Mouse (Mus musculus) forebrain, embryonic 14.5 days (tissue): Measurements from ENCODE around the gene Ucp2. TPM values are rescaled to one million over a fixed set of nuclear protein-coding genes. Genes with fewer than 3 reads are reported as not detected.
A peak's percentile ranks its signal among the peaks of the same experiment; 100 is the strongest.

ENCODE experiments used
- ATAC-seq: fragments of 200-750 bp; cut with Nextera tagmentation; 2 replicates; pipeline ENCODE4 v1.8.0; 2017; ENCODE audit warnings: mild to moderate bottlenecking, moderate library complexity
- DNase-seq: peaks from one replicate; pipeline ENCODE4 v3.0.0-alpha.2; 2015; ENCODE audit warnings: low spot score
- H3K27ac ChIP-seq: fragments of 300-500 bp; sonication (generic); 2 replicates; pipeline ENCODE4 v1.5.1; 2014; ENCODE audit warnings: low read depth, mild to moderate bottlenecking, control low read depth, low read length, moderate library complexity
- H3K27me3 ChIP-seq: fragments of 300-500 bp; sonication (generic); replicated peaks from 2 replicates; pipeline ENCODE4 v1.6.1; 2014; ENCODE audit warnings: low read length, control low read depth, mixed read lengths; ENCODE audit not compliant: control insufficient read depth, insufficient read depth
- H3K36me3 ChIP-seq: fragments of 300-500 bp; sonication (generic); 2 replicates; pipeline ENCODE4 v1.6.1; 2014; ENCODE audit warnings: low read length, control low read depth; ENCODE audit not compliant: control insufficient read depth, insufficient read depth
- H3K4me1 ChIP-seq: fragments of 300-500 bp; sonication (generic); 2 replicates; pipeline ENCODE4 v1.6.1; 2014; ENCODE audit warnings: antibody characterized with exemption, low read length, control low read depth; ENCODE audit not compliant: control insufficient read depth, insufficient read depth
- H3K4me2 ChIP-seq: fragments of 300-500 bp; sonication (generic); 2 replicates; pipeline ENCODE4 v1.6.1; 2014; ENCODE audit warnings: mild to moderate bottlenecking, control low read depth, low read length
- H3K4me3 ChIP-seq: fragments of 300-500 bp; sonication (generic); 2 replicates; pipeline ENCODE4 v1.5.1; 2014; ENCODE audit warnings: low read depth, low read length, control low read depth
- H3K9ac ChIP-seq: fragments of 300-500 bp; sonication (generic); 2 replicates; pipeline ENCODE4 v1.6.1; 2014; ENCODE audit warnings: mild to moderate bottlenecking, low read length, control low read depth, moderate library complexity
- H3K9me3 ChIP-seq: fragments of 300-500 bp; sonication (generic); replicated peaks from 2 replicates; pipeline ENCODE4 v1.6.1; 2016; ENCODE audit warnings: low read length, control low read depth, mixed read lengths; ENCODE audit not compliant: control insufficient read depth
- WGBS: fragments of 180-500 bp; shearing (Covaris S2); extraction: QIAGEN DNeasy Blood & Tissue Kit; methylation state at CpG from one replicate; pipeline ENCODE4 v1.1.7; 2014; 5-methylcytosine and 5-hydroxymethylcytosine counted together
- polyA plus RNA-seq: library from polyadenylated mRNA; unstranded; fragments of >200 nt; fragmentation: Nextera tagmentation; extraction: Ambion mirVana; gene quantifications from 2 replicates; pipeline ENCODE4 v1.2.1, GENCODE M21; 2014

Gene Ucp2
- polyA plus RNA-seq, 1 experiment from 2014 or later = 42.5 TPM

DNA sequence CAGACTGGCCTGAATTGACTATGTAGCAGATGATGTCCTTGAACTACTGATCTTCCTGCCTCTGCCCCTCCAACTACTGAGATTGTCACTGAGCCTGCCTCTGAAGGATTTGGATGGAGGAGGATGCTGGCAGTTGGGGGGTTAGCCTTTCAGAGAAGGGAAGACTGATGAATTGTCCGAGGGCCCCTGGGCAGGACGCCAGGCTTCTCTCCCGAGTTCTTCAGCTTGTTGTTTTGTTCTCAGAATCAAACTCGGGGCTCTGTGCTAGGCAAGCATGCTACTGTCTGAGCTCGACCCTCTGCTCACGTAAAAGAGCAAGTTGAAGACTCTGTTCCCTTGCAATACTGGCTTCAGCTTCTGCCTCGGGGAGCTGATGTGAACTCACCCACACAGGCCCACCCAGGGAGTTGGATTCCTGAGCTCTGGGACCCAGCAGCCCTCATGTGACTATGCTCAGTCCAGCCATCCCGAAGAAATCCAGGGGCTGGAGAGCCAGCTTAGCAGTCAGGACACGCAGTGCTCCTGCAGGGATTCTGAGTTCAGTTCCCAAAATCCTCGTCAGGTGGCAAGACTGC, 4.6 kb upstream of the Ucp2 start:
- 14% methylated on average over 10 of the region's 10 CpGs for WGBS
- Histone ChIP-seq H3K36me3 (no peaks in the 10 kb centered on the region), H3K4me1 (peaks cover 12% of the 10 kb centered on the region; the same call in 1 of the 2 replicates), H3K4me2 (no peak overlapping the region), H3K4me3 (no peak overlapping the region), H3K9me3 (no peaks in the 10 kb centered on the region), H3K9ac (peak overlapping the region; percentile 32), H3K27ac (peak overlapping the region; percentile 27; the same call in 1 of the 2 replicates), H3K27me3 (no peaks in the 10 kb centered on the region)
- DNase-seq (peak; percentile 60), ATAC-seq (peak; percentile 65)

DNA sequence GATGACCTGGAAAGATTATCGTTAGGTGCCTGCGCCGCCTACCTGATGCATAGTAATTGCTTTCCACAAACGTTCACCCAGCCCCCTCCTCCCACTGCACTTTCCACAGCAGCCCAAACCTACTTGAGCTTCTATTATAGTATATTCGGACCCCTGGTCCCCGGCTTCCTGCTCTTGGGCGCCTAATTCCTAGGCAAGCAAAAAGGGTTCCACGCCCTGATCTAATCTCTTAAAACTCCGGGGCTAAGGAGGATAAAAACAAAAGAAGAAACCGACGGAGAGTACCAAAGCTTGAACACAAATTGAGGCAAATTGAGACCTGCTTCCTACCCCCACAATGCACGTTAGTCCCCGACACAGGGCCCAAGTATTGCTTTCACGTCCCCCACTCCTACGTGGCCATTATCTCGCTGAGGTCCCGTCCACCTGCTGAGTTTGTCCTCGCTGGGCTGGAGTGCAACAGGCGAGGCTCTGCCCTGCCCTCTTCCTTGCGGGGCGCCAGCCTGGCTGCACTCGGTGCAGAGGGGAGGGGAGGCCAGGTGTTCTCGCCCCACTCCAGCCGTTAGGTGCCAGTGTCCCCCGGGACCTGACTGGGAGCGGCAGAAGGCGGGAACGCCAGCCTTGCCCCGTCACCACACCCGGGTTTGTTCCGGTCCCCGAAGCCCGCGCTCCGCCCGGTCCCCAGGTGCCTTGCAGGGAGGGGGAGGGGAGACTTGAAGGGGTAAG, 583 bp upstream of the Ucp2 start:
- ATAC-seq = peak; percentile 16; the same call in 1 of the 2 replicates
- H3K9ac ChIP-seq = peak overlapping the region; percentile 51
- DNase-seq = no peak
- H3K9me3 ChIP-seq = no peaks in the 10 kb centered on the region
- H3K4me3 ChIP-seq = peak overlapping the region; percentile 32
- H3K4me2 ChIP-seq = peak overlapping the region; percentile 69
- H3K27me3 ChIP-seq = no peaks in the 10 kb centered on the region
- 3% methylated on average over 35 of the region's 36 CpGs for WGBS
- H3K27ac ChIP-seq = no peak overlapping the region
- H3K36me3 ChIP-seq = no peaks in the 10 kb centered on the region
- peaks cover 23% of the 10 kb centered on the region; the same call in 1 of the 2 replicates for H3K4me1 ChIP-seq

DNA sequence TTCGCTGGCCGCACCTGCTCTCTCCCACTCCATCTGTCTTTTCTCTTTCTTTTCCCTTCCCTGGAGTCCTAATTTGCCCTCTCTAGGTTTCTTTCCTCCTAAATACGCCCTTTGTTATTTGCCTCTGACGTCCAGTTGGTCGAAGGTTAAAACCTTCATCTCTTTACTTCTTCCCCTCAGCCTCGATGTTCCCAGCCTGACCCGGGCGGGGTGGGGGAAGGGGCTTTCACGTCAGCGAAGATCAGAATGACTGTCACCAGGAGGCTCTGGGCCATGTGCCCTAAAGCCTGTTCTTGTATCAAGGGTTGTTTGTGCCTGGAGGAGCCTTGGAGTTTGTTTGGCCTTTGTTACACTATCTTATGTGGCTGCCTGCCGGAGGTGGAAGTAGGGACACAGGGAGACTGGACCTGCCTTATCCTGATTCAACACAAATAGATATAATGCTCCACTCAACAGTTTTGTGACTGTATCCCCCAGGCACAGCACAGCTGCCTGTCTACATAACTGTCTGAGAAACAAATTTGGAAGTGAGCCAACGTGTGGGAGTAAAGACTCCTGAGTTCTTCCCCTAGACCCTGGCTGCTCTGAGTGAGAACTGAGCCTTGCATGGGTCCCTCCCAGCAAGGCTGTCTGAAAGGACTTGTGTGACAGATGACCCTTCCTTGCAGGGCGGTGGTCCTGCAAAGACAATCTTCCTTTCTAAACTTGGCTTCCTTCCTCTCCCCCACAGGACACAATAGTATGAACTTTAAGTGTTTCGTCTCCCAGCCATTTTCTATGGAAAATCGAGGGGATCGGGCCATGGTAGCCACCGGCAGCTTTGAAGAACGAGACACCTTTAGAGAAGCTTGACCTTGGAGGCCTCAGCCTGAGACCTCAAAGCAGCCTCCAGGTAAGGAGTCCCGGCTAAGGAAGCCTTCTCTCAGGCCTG, 612 bp downstream of the Ucp2 start:
- Histone ChIP-seq H3K4me3 (peak overlapping the region; percentile 32), H3K9me3 (no peaks in the 10 kb centered on the region), H3K9ac (peak overlapping the region; percentile 51; the same call in 1 of the 2 replicates), H3K27ac (no peak overlapping the region), H3K4me1 (peaks cover 20% of the 10 kb centered on the region; the same call in 1 of the 2 replicates), H3K27me3 (no peaks in the 10 kb centered on the region), H3K4me2 (peak overlapping the region; percentile 69), H3K36me3 (no peaks in the 10 kb centered on the region)
- DNase-seq = peak; percentile 72
- WGBS = 42% methylated on average over 19 of the region's 19 CpGs
- ATAC-seq = peak; percentile 26; the same call in 1 of the 2 replicates

DNA sequence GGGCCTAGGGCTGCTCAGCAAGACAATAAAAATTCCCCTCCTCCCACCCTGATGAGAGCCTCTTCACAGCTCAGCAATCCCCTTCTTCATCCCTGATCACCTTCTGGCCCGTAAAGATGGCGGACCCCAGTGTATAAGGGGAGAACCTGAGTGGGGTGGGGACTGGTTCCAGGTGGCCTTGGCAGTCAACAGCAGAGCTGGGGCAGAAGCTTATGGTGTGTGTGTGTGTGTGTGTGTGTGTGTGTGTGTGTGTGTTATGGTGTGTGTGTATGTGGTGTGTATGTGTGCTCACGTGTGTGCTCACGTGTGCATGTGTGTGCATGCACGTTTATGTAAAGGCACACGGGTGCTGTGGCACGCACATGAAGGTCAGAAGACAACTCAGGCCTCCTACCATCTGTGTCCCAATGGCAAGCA, 1.3 kb downstream of the Ucp2 start:
- Histone ChIP-seq H3K27ac (no peak overlapping the region), H3K36me3 (no peaks in the 10 kb centered on the region), H3K27me3 (no peaks in the 10 kb centered on the region), H3K4me1 (peaks cover 20% of the 10 kb centered on the region; the same call in 1 of the 2 replicates), H3K9ac (no peak overlapping the region), H3K4me3 (no peak overlapping the region), H3K9me3 (no peaks in the 10 kb centered on the region), H3K4me2 (0 out of 2 replicates have a peak overlapping the region, but pooled peaks have one; percentile 69)
- DNase-seq (no peak), ATAC-seq (no peak)
- 97% methylated on average over 7 of the region's 7 CpGs for WGBS

DNA sequence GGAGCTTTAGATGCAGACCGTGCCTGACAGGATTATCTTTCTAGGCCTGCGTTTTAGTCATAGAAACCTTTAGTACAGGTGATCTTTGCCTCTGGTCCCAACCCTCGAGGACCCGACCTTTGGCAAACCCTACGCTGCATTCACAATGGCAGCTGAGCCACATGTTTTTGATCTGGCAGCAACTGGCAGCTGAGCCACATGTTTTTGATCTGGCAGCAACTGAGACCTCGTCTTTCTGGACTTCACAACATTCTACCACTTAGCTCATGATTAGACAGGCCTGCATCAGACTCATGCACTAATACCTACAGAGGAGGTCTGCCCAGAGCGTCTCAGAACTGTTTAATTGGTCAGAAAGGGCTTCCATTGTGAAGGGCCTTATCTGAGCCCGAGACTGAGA, 1.9 kb downstream of the Ucp2 start:
- DNase-seq = peak; percentile 13
- Histone ChIP-seq H3K9me3 (no peaks in the 10 kb centered on the region), H3K27ac (peak overlapping the region; percentile 64), H3K9ac (peak overlapping the region; percentile 21; the same call in 1 of the 2 replicates), H3K4me3 (no peak overlapping the region), H3K36me3 (no peaks in the 10 kb centered on the region), H3K4me2 (peak overlapping the region; percentile 26), H3K27me3 (no peaks in the 10 kb centered on the region), H3K4me1 (peaks cover 20% of the 10 kb centered on the region; the same call in 1 of the 2 replicates)
- ATAC-seq = no peak
- 47% methylated on average over 8 of the region's 8 CpGs for WGBS

DNA sequence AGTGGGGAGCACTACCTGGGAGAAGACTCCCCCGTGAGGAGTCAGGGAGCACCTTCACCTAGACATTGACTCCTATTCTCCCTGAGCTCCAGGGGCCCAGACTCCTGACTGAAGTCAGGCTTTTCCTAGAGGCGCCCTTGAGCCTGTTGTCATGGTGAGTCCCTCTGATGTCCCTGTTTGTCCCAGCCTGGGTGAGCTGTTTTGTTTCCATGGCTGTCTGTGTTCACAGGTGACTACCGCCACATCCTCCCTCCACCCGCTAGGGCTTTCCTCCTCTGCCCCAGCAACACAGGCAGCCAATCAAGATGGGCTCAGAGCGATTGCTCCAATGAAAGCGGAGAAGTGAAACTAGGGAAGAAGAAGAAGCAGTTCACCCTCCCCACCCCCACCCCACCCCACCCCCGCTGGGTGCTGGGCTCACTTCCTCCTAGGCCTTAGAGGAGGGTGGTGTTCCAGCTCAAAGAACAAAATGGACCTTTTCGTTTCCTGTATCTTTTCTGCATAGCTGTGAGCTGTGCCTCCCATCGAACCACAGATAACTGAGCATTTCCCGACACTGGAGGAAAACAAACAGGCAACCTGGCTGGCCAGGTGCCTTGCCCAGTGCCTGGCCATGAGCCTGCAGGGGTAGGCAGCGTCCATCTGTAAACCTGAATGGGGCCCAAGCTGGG, 2.6 kb downstream of the Ucp2 start:
- ATAC-seq = peak; percentile 69
- H3K27ac ChIP-seq = peak overlapping the region; percentile 64
- peak overlapping the region; percentile 26 for H3K4me2 ChIP-seq
- H3K36me3 ChIP-seq = no peaks in the 10 kb centered on the region
- H3K27me3 ChIP-seq = no peaks in the 10 kb centered on the region
- DNase-seq = peak; percentile 79
- no peak overlapping the region for H3K4me3 ChIP-seq
- 28% methylated on average over 11 of the region's 11 CpGs for WGBS
- H3K9me3 ChIP-seq = no peaks in the 10 kb centered on the region
- H3K4me1 ChIP-seq = peaks cover 20% of the 10 kb centered on the region; the same call in 1 of the 2 replicates
- peak overlapping the region; percentile 21; the same call in 1 of the 2 replicates for H3K9ac ChIP-seq

DNA sequence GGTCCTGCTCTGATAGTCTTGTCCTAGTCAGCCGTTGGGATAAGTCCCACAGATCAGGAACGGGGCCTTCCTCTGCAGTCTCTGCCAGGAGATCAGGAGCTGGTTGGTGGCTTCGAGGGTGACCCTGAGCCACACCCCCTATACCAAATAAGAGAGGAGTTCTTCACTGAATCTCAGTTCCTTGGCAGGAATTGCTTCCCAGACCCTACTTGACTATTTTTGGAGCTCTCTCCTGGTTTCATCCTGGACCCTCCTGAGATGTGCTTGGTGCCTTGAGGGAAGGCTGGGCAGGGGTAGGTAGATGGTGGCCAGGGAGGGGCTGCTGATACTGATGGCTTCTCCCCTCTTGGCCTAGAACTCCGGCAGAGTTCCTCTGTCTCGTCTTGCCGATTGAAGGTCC, 3.2 kb downstream of the Ucp2 start:
- 88% methylated on average over 6 of the region's 6 CpGs for WGBS
- H3K27ac ChIP-seq = peak overlapping the region; percentile 58; the same call in 1 of the 2 replicates

DNA sequence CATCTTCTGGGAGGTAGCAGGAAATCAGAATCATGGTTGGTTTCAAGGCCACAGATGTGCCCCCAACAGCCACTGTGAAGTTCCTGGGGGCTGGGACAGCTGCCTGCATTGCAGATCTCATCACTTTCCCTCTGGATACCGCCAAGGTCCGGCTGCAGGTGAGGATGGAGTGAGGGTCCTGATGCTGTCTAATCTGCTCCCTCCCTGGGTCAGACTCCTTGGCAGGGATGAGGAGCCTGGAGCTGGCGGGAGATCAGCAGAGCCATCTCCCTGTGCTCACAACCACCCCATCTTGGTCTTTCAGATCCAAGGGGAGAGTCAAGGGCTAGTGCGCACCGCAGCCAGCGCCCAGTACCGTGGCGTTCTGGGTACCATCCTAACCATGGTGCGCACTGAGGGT, 3.7 kb downstream of the Ucp2 start:
- no peaks in the 10 kb centered on the region for H3K9me3 ChIP-seq
- DNase-seq = no peak
- no peak overlapping the region for H3K27ac ChIP-seq
- no peak for ATAC-seq
- H3K27me3 ChIP-seq = no peaks in the 10 kb centered on the region
- no peak overlapping the region for H3K4me3 ChIP-seq
- no peak overlapping the region for H3K4me2 ChIP-seq
- H3K9ac ChIP-seq = no peak overlapping the region
- peaks cover 20% of the 10 kb centered on the region; the same call in 1 of the 2 replicates for H3K4me1 ChIP-seq
- no peaks in the 10 kb centered on the region for H3K36me3 ChIP-seq
- 98% methylated on average over 9 of the region's 9 CpGs for WGBS

More for the DNA sequence above, 3.2 kb downstream of the Ucp2 start:
- Histone ChIP-seq H3K27me3 (no peaks in the 10 kb centered on the region), H3K4me3 (no peak overlapping the region), H3K9ac (no peak overlapping the region), H3K36me3 (no peaks in the 10 kb centered on the region), H3K4me2 (no peak overlapping the region), H3K4me1 (peaks cover 20% of the 10 kb centered on the region; the same call in 1 of the 2 replicates), H3K9me3 (no peaks in the 10 kb centered on the region)
- no peak for ATAC-seq
- no peak for DNase-seq
